Mouse (Mus musculus) midbrain, postnatal 0 days (tissue): ENCODE measurements around the gene Sh3rf1. TPM values are rescaled to one million over a fixed set of nuclear protein-coding genes. Genes with fewer than 3 reads are reported as not detected.

ENCODE experiments used
- ATAC-seq: fragments of 200-750 bp; cut with Nextera tagmentation; 2 replicates; pipeline ENCODE4 v1.8.0; 2017; ENCODE audit warnings: moderate number of reproducible peaks, mild to moderate bottlenecking, moderate TSS enrichment, moderate library complexity; ENCODE audit not compliant: low FRiP score
- DNase-seq: peaks from one replicate; pipeline ENCODE4 v3.0.0-alpha.2; 2015; ENCODE audit warnings: low spot score
- H3K27ac ChIP-seq: fragments of 300-500 bp; sonication (generic); 2 replicates; pipeline ENCODE4 v1.5.1; 2014; ENCODE audit warnings: low read depth, mild to moderate bottlenecking, low read length, mixed read lengths
- H3K27me3 ChIP-seq: fragments of 300-500 bp; sonication (generic); 2 replicates; pipeline ENCODE4 v1.6.1; 2014; ENCODE audit warnings: low read length, control low read depth, mixed read lengths; ENCODE audit not compliant: insufficient read depth
- H3K36me3 ChIP-seq: fragments of 300-500 bp; sonication (generic); 2 replicates; pipeline ENCODE4 v1.6.1; 2014; ENCODE audit warnings: low read length, control low read depth, mixed read lengths; ENCODE audit not compliant: insufficient read depth
- H3K4me1 ChIP-seq: fragments of 300-500 bp; sonication (generic); 2 replicates; pipeline ENCODE4 v1.6.1; 2014; ENCODE audit warnings: mild to moderate bottlenecking, control low read depth, antibody characterized with exemption, low read length, mixed read lengths; ENCODE audit not compliant: insufficient read depth
- H3K4me2 ChIP-seq: fragments of 300-500 bp; sonication (generic); 2 replicates; pipeline ENCODE4 v1.6.1; 2014; ENCODE audit warnings: low read depth, mild to moderate bottlenecking, low read length, mixed read lengths; ENCODE audit not compliant: poor library complexity, severe bottlenecking
- H3K4me3 ChIP-seq: fragments of 300-500 bp; sonication (generic); 2 replicates; pipeline ENCODE4 v1.5.1; 2014; ENCODE audit warnings: low read depth, mild to moderate bottlenecking, low read length, moderate library complexity
- H3K9ac ChIP-seq: fragments of 300-500 bp; sonication (generic); replicated peaks from 2 replicates; pipeline ENCODE4 v1.6.1; 2014; ENCODE audit warnings: mild to moderate bottlenecking, low read length, moderate library complexity, mixed read lengths; ENCODE audit not compliant: poor library complexity, severe bottlenecking
- H3K9me3 ChIP-seq: fragments of 300-500 bp; sonication (generic); 2 replicates; pipeline ENCODE4 v1.6.1; 2016; ENCODE audit warnings: low read length, control low read depth
- CTCF ChIP-seq: IDR thresholded peaks from 2 replicates; pipeline ENCODE4 v1.5.1; 2016; ENCODE audit warnings: antibody characterized with exemption, mild to moderate bottlenecking
- WGBS: fragments of 180-500 bp; shearing (Covaris S2); extraction: QIAGEN DNeasy Blood & Tissue Kit; methylation state at CpG from one replicate; pipeline ENCODE4 v1.1.7; 2014; 5-methylcytosine and 5-hydroxymethylcytosine counted together
- polyA plus RNA-seq: library from polyadenylated mRNA; unstranded; fragments of >200 nt; fragmentation: Nextera tagmentation; extraction: Ambion mirVana; gene quantifications from 2 replicates; pipeline ENCODE4 v1.2.1, GENCODE M21; 2015
- total RNA-seq: library from RNA; depleted of rRNA; stranded (reverse); fragments of >200 nt; gene quantifications from 2 replicates; pipeline ENCODE4 v1.2.3, GENCODE M21; 2014

Sh3rf1 gene
- total and polyA plus RNA-seq, 2 experiments from 2014 or later, result 23.9 to 37.5 TPM

DNA sequence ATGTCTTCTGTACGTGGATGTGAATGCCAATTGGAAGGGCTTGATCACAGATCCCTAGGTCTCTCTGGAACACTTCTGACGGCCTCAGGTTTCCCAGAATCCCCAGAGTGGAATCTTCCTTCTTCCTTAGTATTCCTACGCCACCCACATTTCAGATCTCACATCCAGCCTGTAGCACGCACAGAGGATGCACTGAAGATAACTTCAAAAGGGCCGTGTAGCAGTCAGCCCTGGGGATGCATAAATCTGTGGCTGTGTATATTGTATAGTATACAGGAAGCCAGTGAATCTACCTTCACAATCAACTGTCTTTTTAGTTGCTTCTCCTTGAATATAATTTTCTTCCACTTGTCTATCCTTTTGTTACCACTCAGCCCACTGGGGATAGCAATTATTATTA is 98.1 kb downstream of the Sh3rf1 start:
- no peak overlapping the region for H3K9ac ChIP-seq
- DNase-seq, result no peak
- H3K27ac ChIP-seq, result no peak overlapping the region
- 62% methylated on average over 5 of the region's 5 CpGs for WGBS
- no peak for ATAC-seq
- TF ChIP-seq CTCF, result no peak
- no peak overlapping the region for H3K4me3 ChIP-seq
- no peak overlapping the region for H3K4me2 ChIP-seq
- H3K4me1 ChIP-seq, result peaks cover 10% of the 10 kb centered on the region; the same call in 1 of the 2 replicates
- H3K36me3 ChIP-seq, result no peaks in the 10 kb centered on the region
- no peaks in the 10 kb centered on the region for H3K9me3 ChIP-seq
- H3K27me3 ChIP-seq, result no peaks in the 10 kb centered on the region

- WGBS, result 92% methylated on average over 8 of the region's 8 CpGs
- no peak for DNase-seq
- TF ChIP-seq CTCF, result no peak
- ATAC-seq, result no peak
- H3K36me3 ChIP-seq, result no peaks in the 10 kb centered on the region
- H3K4me1 ChIP-seq, result peaks cover 10% of the 10 kb centered on the region; the same call in 1 of the 2 replicates
- no peak overlapping the region for H3K9ac ChIP-seq
- H3K4me3 ChIP-seq, result no peak overlapping the region
- H3K4me2 ChIP-seq, result no peak overlapping the region
- H3K27me3 ChIP-seq, result no peaks in the 10 kb centered on the region
- no peaks in the 10 kb centered on the region for H3K9me3 ChIP-seq
- H3K27ac ChIP-seq, result no peak overlapping the region
These were observed 98.8 kb downstream of the Sh3rf1 start for GRCm38 (mm10) chr8:61322462-61322861.

- no peaks in the 10 kb centered on the region for H3K27me3 ChIP-seq
- H3K9me3 ChIP-seq, result no peaks in the 10 kb centered on the region
- no peak overlapping the region for H3K4me2 ChIP-seq
- no peak for DNase-seq
- H3K27ac ChIP-seq, result no peak overlapping the region
- H3K9ac ChIP-seq, result no peak overlapping the region
- 29% methylated on average over 10 of the region's 10 CpGs for WGBS
- no peak for ATAC-seq
- peaks cover 10% of the 10 kb centered on the region; the same call in 1 of the 2 replicates for H3K4me1 ChIP-seq
- no peak for TF ChIP-seq CTCF
- no peak overlapping the region for H3K4me3 ChIP-seq
- H3K36me3 ChIP-seq, result no peaks in the 10 kb centered on the region
These were observed 100.8 kb downstream of the Sh3rf1 start for GRCm38 (mm10) chr8:61324363-61324914.

DNA sequence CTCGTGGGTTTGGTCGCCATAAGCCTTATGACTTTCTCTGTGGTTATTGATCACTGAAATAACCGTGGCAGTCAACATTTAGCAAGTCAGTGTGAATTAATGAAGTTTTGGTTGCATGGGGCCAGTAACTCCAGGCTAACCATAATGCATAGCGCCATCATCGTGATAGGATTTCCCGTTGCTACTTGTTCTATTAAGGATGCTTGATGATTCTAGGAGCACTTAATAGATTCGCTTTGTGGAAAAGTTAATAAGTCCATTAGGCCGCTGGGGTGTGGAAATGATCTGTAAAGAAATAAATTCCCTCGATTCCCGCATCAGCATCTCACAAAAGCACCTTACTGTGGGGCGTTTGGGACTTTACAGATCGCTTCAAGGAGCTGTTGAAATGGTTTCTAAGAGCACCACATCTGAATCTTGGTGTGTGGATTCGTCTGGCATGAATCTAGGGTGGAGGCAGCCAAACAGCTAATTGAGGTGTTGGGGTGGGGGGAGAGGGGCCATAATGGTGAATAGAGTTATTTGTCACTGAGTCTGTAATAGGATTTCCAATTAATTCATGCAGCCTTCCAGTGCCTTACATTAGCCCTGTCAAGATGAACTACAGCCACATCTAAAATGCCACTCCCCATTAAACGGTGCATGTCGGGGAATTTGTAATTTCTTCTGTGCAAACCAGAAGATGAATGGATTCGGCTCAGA is 101.5 kb downstream of the Sh3rf1 start:
- no peak overlapping the region for H3K9ac ChIP-seq
- H3K4me2 ChIP-seq, result no peak overlapping the region
- peaks cover 10% of the 10 kb centered on the region; the same call in 1 of the 2 replicates for H3K4me1 ChIP-seq
- no peak for ATAC-seq
- TF ChIP-seq CTCF, result no peak
- peak; percentile 37 for DNase-seq
- H3K9me3 ChIP-seq, result no peaks in the 10 kb centered on the region
- no peak overlapping the region for H3K27ac ChIP-seq
- H3K36me3 ChIP-seq, result no peaks in the 10 kb centered on the region
- 26% methylated on average over 16 of the region's 16 CpGs for WGBS
- no peak overlapping the region for H3K4me3 ChIP-seq
- no peaks in the 10 kb centered on the region for H3K27me3 ChIP-seq

DNA sequence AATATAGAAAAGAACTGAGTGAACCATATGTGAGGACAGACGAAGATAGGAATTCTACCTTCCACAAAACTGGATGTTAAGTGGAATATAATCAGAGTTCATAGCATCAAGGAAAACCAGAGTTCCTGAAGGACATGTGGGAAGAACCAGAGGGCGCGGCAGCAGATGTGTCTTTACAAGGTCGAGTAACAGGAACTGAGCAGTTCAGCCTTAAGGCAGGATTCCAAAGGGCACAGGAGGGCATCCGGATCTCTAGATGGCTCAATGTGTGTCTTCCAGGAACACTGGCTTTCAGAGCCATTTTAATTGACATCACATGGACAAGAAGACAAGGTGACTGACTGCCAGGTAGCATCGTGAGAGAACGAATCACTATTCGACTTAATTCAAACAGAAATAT is 102.6 kb downstream of the Sh3rf1 start:
- 91% methylated on average over 8 of the region's 8 CpGs for WGBS
- TF ChIP-seq CTCF, result no peak
- Histone ChIP-seq H3K36me3 (no peaks in the 10 kb centered on the region), H3K27me3 (no peaks in the 10 kb centered on the region), H3K4me3 (no peak overlapping the region), H3K4me1 (peaks cover 6% of the 10 kb centered on the region; the same call in 1 of the 2 replicates), H3K4me2 (no peak overlapping the region), H3K27ac (no peak overlapping the region), H3K9me3 (no peaks in the 10 kb centered on the region), H3K9ac (no peak overlapping the region)
- DNase-seq, result no peak
- no peak for ATAC-seq

- Histone ChIP-seq H3K9ac (no peak overlapping the region), H3K4me2 (no peak overlapping the region), H3K36me3 (no peaks in the 10 kb centered on the region), H3K9me3 (no peaks in the 10 kb centered on the region), H3K4me1 (peaks cover 6% of the 10 kb centered on the region; the same call in 1 of the 2 replicates), H3K4me3 (no peak overlapping the region), H3K27me3 (no peaks in the 10 kb centered on the region), H3K27ac (no peak overlapping the region)
- ATAC-seq (no peak), DNase-seq (no peak)
- 92% methylated on average over 5 of the region's 5 CpGs for WGBS
- TF ChIP-seq CTCF, result no peak
These were observed 103.7 kb downstream of the Sh3rf1 start for GRCm38 (mm10) chr8:61327333-61327732.
